Mouse (Mus musculus): ENCODE data around the gene Gm6040.

Gm6040 gene

DNA sequence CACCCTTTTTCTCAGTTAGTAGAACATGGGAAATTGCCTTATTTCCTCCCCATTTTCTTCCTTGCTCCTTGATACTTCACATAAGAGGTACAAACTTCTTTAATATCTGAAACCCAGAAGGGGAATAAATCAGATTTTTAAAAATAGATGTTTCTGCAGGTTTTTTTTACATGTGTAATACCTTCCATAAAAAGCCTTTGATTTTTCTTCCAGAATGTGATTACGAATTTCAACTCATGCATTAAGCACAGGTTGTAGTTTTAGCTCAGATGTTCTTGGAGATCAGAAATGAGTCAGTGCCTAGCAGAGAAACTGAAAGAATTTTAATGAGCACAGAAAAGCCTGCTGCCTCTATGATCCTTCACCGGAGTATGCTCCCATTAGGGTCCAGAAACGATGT lies at the start of gene Gm6040:
Gene Gm6040 (minus strand): TSS at position 101 of the 400 bp plus-strand sequence.
- DNase-seq = no peak

DNA sequence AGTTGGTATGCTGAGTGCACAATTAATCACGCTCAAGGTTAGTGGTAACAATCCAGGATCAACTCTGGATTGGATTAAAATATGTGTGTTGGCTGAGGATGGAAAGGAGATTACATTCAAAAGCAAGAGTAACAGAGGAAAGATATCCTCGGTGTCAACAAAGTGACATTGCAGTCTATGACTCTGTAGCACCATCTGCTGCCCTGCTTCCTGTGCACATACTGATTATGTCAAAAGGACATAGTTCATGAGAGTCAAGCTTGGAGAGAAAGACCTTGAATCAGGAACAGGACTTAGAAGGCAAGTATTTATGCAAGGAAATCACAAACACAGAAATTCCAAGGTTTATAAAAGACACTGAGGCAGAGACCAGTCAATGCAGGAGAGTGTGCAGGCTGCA lies 42.7 kb upstream of the Gm6040 start:
- no peak for DNase-seq

DNA sequence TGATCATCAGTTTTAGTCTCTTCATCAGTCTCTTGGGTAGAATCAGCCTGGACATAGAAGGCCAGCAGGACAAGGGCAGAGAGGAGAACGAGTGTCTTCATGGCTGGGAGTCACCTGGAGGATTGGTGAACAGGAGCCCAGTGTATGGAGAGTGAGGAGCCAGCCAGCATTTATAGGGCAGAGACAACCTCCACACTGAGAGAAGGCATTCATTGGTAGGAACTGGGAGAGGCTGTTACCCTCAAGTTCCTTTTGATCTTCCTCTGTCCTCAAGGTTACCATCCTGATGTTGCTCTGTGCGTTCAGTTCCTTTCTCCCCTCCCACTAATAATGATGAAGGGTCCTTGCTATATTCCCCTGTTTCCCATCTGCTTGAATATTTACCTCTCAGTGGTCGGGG lies 22.7 kb upstream of the Gm6040 start, which contains the start of gene AY761185:
Gene AY761185 (minus strand): TSS at position 101 of the 400 bp plus-strand sequence.
- DNase-seq = no peak

DNA sequence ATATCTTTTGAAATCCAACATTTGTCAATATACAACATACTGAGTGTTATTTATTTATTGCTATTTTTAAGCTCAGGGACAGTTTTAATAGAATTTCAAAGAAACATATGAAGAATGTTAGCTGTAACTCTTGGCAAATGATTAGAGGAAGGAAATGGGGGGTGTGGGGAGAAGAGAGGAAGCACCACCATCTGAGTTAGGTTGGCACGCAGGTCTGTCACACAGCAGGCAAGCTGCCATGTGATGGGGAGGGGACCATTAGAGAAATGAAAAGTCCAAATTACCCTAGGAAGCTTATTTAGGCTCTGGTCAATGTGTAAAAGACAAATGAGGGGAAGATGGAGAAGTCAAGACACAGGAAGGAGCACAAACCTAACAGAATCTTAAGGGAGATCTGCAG lies 9.6 kb downstream of the Gm6040 start:
- no peak for DNase-seq

DNA sequence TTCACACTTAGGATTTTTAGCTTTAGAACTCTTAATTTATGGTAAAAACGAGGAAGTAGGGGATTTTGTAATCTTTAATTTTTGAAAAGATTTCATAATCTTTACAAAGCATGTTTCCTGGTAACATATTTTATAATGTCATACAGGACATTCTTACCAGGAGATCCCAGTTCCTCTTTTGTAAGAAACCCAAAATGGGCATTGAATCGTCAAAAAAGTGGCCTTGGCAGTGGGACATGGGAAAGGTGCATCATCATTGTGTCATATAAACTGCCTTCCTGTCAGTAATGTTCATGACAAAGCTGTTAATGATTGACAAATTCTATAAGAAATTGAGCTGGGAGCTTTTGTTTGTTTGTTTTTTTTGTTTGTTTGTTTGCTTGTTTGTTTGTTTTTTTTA lies 13.6 kb downstream of the Gm6040 start:
- no peak for DNase-seq

DNA sequence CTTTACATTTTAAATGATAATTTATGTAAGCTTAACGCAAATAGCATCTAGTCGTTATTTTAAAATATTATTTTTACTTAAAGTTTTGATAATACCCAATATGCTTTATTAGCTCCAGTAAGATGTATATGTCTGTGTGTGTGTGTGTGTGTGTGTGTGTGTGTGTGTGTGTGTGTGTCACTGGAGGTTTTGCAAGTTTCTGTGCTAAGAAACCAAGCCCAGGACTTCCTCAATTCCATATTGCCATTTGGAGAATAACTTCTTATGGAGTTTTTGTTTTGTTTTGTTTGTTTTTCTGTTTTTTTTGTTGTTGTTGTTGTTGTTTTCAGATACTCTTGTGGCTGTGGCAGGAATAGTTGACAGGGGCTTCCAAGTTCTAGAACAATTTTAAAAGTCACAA lies 14.8 kb downstream of the Gm6040 start:
- DNase-seq = no peak

DNA sequence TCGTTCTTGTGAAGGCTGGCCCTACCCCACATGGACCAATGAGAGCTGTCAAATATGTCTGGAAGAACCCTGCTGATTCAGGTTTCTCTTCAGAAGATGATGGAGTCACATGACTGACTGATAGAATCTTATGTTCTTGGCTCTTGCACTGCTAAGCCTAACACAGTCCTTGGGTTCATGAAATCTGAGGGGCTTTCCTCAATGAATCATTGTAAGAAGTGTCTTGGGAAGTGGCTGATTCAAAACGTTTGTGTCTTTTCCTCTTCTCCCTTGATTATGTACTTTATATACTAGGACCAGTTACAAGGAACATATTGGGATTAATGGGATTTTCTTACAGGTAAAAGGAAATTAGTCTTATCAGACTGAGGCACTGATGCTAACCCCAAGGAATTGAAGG lies 19.3 kb downstream of the Gm6040 start, which contains the start of gene Gm15056:
Gene Gm15056 (minus strand): TSS at position 101 of the 400 bp plus-strand sequence.
- no peak for DNase-seq

DNA sequence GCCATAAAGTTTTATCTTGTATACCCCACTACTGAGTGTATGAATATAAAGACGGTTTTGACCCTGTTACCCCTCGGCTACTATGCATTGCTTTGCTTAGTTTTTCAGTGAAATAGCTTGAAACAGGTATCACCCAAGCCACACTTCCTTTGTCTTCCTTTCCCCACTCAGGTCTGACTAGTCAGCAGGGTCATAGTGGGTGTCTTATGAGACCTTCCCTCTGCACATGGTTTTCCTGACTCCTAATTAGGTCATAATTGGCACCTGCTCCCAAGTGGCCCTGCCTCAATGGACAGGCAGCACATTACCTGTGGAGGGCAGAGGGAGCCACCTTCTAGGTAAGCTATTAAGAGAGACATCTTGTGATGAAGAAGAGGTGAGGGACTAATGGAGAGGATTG lies 29.5 kb downstream of the Gm6040 start, which contains the start of gene Defb33:
Gene Defb33 (plus strand): TSS at position 301 of the 400 bp plus-strand sequence.
- no peak for DNase-seq

DNA sequence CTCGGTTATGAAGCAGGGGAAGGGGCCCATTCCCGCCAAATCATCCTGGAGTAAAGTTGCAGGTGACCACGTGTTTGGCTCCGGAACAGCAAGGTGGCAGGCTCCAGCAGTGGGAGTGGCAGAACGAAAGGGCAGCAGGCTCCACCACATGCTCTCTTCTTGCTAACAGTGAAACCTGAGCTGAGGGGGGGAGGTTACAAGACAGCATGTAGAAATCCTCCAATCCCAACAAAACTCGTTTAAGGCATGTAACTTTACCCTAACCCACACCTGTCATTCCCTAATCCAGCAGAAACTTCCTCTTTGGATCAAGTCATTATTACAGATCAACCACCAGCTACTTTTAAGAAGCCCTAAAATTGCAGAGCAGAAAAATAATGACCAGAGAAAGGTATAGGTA lies 47.3 kb downstream of the Gm6040 start:
- no peak for DNase-seq
